Mouse (Mus musculus) cerebellum, adult 9-11 months (tissue): ENCODE results near the gene Arfgap2.

Experiments
- DNase-seq: peaks from one replicate; pipeline ENCODE4 v3.0.0; 2022

The Arfgap2 gene

GRCm38 (mm10) chr2:91263692-91264660, 798 bp upstream of the Arfgap2 start:
- peak; percentile 63 for DNase-seq

- DNase-seq: no peak
These were observed 3.3 kb downstream of the Arfgap2 start for GRCm38 (mm10) chr2:91268042-91268441.

GRCm38 (mm10) chr2:91268706-91269105, 3.9 kb downstream of the Arfgap2 start:
- no peak for DNase-seq

DNA sequence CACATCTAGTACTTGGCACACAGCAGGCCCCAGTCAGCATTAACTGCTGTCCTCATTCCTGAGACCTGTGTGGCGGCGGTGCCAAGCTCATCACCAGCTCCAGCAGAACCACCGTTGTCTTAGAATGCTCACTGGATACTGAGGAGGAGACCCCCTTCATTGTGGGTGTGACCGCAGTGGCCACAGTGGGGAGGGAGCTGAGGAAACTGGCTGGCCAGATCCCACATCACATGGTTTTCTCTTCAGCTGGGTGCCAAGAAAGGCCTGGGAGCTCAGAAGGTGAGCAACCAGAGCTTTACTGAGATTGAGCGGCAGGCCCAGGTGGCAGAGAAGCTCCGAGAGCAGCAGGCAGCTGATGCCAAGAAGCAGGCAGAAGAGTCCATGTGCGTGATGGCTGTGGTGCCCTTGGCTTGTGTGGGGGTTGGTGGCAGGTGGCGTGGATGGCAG, 4.9 kb downstream of the Arfgap2 start:
- peak; percentile 89 for DNase-seq

- peak; percentile 71 for DNase-seq
These were observed 14.1 kb downstream of the Arfgap2 start for GRCm38 (mm10) chr2:91278749-91279371.

- no peak for DNase-seq
These were observed 14.6 kb downstream of the Arfgap2 start for GRCm38 (mm10) chr2:91279372-91279755.

GRCm38 (mm10) chr2:91281366-91281765, 16.6 kb downstream of the Arfgap2 start:
- no peak for DNase-seq

GRCm38 (mm10) chr2:91283972-91284371, 19.2 kb downstream of the Arfgap2 start:
- peak; percentile 62 for DNase-seq

GRCm38 (mm10) chr2:91284375-91285199, 19.8 kb downstream of the Arfgap2 start:
- peak; percentile 83 for DNase-seq

DNA sequence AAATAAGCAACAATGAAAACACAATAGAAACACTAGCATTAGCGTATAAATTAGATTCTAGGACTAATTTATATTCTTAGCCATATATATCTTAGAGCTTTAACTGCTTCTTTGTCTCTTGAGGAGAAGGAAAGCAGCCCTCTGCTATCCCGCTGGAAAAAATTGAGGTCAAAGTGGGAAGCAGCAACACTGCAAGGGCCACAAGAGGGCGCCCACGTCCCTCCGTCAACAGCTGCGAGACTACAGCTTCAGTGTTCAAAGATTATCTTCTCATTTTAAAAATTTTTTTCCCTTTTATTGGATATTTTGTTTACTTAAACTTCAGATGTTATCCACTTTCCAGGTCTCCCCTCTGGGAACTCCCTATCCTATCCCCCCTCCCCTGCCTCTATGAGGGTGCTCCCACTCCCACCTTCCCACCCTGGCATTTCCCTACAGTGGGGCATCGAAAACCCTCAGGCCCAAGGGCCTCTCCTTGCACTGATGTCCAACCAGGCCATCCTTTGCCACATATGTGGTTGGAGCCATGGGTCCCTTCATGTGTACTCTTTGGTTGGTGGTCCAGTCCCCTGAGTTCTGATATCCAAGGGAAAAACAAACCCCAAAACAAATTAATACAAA, 21.2 kb downstream of the Arfgap2 start:
- DNase-seq: peak; percentile 82

DNA sequence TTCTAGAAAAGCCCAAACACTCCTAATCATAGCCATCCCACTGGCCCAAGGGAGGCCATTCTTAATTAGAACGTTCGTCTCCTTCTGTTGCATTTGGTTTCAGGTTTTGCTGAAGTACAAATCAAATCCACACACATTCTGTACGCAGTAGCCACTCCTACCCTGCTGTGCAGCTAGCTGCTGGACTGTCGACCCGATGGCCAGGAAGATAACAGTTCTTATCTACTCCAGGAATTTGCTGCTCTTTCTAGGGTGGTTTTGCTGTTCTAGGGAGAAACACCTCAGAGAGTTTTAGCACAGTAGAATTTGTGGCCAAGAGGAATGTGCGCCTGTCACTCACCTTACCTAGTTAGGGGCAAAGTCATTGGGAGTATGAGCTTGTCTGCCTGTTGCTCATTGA, 22.8 kb downstream of the Arfgap2 start:
- DNase-seq: no peak

GRCm38 (mm10) chr2:91291197-91292007, 26.6 kb downstream of the Arfgap2 start:
- no peak for DNase-seq

DNA sequence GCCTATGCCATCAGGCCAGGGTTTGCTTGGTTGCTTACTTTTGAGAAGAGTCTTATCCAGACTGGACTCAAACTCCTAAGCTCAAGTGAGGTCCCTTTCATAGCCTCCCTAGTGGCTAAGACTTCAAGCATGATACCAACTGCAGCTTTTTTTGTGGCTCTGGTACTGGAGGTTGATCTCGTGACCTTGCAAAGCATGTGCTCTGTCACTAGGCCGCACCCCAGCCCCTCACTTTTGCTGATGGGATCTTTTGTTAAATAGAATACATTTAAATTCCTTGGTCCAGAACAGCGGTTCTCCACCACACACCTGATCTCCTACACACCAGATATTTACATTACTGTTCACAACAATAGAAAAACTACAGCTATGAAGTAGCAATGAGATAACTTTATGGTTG, 29.5 kb downstream of the Arfgap2 start:
- no peak for DNase-seq

GRCm38 (mm10) chr2:91295895-91296294, 31.1 kb downstream of the Arfgap2 start:
- no peak for DNase-seq

- DNase-seq: no peak
These were observed 34.4 kb downstream of the Arfgap2 start for GRCm38 (mm10) chr2:91299156-91299555.

GRCm38 (mm10) chr2:91300784-91301183, 36.0 kb downstream of the Arfgap2 start:
- DNase-seq: no peak

GRCm38 (mm10) chr2:91301836-91302235, 37.1 kb downstream of the Arfgap2 start:
- no peak for DNase-seq

DNA sequence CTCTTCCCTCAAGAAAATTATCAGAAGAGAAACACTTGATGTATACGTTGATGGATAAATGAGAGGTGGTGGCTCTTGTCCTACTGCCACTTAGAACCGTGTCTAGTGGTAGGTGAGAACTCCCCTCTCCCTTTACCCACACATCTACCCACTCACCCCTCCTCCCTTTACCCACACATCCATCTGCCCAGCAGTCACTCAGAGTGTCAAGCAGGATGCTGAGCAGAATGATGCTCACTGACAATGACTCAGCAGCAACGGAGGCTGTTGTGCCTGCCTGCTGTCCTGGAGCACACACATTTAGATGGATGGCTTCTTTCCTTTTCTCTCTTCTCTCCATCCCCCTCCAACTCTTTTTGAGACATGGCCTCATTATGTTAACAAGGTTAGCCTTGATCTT, 38.1 kb downstream of the Arfgap2 start:
- no peak for DNase-seq

DNA sequence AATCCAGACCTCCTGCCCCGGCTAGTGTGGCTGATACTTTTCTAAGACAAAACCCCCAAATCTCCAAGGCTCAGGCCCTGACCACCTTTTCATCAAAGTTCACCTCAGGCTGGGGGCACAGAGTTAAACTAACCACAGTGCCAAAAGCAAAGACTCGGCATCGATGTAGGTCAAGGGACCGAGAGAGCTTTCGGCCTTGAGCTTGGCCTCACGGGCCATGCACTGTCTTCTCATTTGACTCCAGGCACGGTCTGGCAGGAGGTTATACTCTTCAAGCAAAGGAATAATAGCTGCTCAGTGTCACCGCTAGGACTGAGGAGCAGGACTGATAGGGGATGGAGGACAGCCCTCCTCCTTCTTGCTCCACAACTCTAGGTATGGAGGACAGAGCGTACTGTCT, 41.2 kb downstream of the Arfgap2 start:
- DNase-seq: no peak

DNA sequence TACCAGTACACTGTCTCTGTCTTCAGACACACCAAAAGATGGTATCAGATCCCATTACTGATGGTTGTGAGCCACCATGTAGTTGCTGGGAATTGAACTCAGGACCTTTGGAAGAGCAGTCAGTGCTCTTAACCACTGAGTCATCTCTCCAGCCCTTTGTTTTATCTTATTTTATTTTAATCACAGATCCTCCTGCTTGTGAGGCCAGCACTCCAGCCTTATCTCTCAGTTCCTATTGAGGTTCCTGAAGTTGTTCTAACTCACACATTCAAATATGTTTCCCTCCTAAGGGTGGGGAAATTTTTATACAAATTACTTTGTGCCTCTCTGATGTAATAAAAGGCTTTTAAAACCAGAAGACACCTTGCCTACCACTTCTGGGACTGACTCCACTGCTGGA, 41.8 kb downstream of the Arfgap2 start:
- DNase-seq: no peak

- DNase-seq: no peak
These were observed 43.9 kb downstream of the Arfgap2 start for GRCm38 (mm10) chr2:91308680-91309079.

DNA sequence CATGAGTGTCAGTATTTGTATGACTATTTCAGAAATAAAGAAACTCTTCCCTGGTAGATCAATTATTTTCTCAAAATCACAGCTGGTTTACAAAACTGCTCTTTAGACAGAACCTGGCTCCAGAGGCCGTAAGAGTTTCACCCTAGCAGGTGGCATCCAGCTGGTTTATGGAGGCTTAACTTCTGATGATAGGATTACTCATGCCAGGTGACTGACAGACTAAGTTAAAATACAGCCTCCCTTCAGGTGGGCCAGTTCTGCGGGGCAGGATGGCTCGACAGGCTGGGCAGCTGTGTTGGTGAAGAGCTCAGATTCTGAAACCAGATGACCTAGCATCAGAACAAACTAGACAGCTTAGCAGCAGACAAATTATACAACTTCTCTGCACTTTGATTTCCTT, 44.8 kb downstream of the Arfgap2 start:
- DNase-seq: no peak
